Comparison of ENCODE assay signal across 15 mouse cellular contexts in the genomic region with DNA sequence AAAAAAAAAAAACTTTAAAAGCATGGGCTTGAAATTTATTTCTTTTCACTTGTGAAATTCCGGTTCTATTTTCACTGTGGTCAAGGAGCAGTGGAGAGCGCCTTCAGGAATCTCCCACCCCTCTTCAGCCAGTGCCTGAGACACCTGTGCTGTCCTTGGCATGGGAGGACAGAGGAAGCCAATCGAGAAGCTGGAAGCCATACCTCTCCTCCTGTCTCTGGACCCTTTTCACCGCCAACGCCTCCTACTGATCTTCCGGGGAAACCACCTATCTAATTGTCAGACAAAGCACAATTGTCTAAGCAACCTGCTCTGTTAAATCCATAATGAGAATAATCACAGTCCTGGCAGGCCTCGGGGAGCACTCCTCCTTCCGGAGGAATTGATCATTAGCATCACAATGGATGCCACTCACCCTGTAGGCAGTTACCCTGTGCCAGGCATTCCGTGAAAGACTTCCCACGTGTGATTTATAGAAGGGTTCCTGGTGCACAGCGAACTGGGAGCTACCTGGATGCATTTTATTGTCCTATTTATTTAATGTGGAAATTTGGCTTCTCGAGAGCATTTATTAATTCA.
A peak's percentile ranks its signal among the peaks of the same experiment; 100 is the strongest.
DNase-seq lines count a peak whose midpoint lies in the region; ATAC-seq and TF ChIP-seq lines count a peak whose summit lies in the region.
"Had no signal": no experiment of that assay in that cellular context is flagged by ENCODE, and none has a peak within 500 bp of the region (broad histone marks: within the 10 kb centered on the region; RNA-seq: fewer than 3 reads in every experiment).

No protein-coding gene starts in this region.

- intact Hi-C loops in gastrocnemius, adult 2 months (cut with DNase I), result no loop called here

- H3K36me3 ChIP-seq in neural tube, embryonic 11.5 days (ENCODE audit: control insufficient read depth, insufficient read depth, low read length), result no peaks in the 10 kb centered on the region
- H3K36me3 ChIP-seq in neural tube, embryonic 15.5 days, result no peaks in the 10 kb centered on the region
- no peaks in the 10 kb centered on the region for H3K36me3 ChIP-seq in forebrain, embryonic 12.5 days (replicated peaks)
- H3K36me3 ChIP-seq in hindbrain, embryonic 15.5 days, result no peaks in the 10 kb centered on the region
- H3K36me3 ChIP-seq: intestine, embryonic 15.5 days; liver, embryonic 12.5 days had no signal

- H3K4me1 ChIP-seq in neural tube, embryonic 11.5 days (ENCODE audit: control insufficient read depth, insufficient read depth, low read length), result 0 out of 2 replicates have a peak, but pooled peaks cover 3% of the 10 kb centered on the region
- H3K4me1 ChIP-seq in neural tube, embryonic 15.5 days, result 0 out of 2 replicates have a peak, but pooled peaks cover 7% of the 10 kb centered on the region
- H3K4me1 ChIP-seq in forebrain, embryonic 12.5 days, result peaks cover 13% of the 10 kb centered on the region
- 0 out of 2 replicates have a peak, but pooled peaks cover 7% of the 10 kb centered on the region for H3K4me1 ChIP-seq in hindbrain, embryonic 15.5 days (replicated peaks)
- H3K4me1 ChIP-seq: intestine, embryonic 15.5 days; liver, embryonic 12.5 days had no signal

- H3K4me3 ChIP-seq in neural tube, embryonic 11.5 days (ENCODE audit: low read depth, low read length), result no peak overlapping the region
- no peak overlapping the region for H3K4me3 ChIP-seq in neural tube, embryonic 15.5 days (replicated peaks)
- no peak overlapping the region for H3K4me3 ChIP-seq in forebrain, embryonic 12.5 days (replicated peaks)
- no peak overlapping the region for H3K4me3 ChIP-seq in hindbrain, embryonic 15.5 days
- H3K4me3 ChIP-seq in gastrocnemius, adult 2 months, result no peak overlapping the region
- H3K4me3 ChIP-seq: erythroblast, embryonic 14.5 days; intestine, embryonic 15.5 days; liver, embryonic 12.5 days; myocyte had no signal

- no peak overlapping the region for H3K27ac ChIP-seq in neural tube, embryonic 11.5 days (ENCODE audit: low read depth, low read length)
- H3K27ac ChIP-seq in neural tube, embryonic 15.5 days (replicated peaks), result no peak overlapping the region
- H3K27ac ChIP-seq in forebrain, embryonic 12.5 days, result no peak overlapping the region
- H3K27ac ChIP-seq in hindbrain, embryonic 15.5 days (replicated peaks), result no peak overlapping the region
- H3K27ac ChIP-seq in gastrocnemius, adult 2 months, result no peak overlapping the region
- H3K27ac ChIP-seq: intestine, embryonic 15.5 days; liver, embryonic 12.5 days had no signal

- ATAC-seq in neural tube, embryonic 11.5 days (ENCODE audit: insufficient read depth, low FRiP score, low TSS enrichment), result peak; percentile 82
- no peak for ATAC-seq in neural tube, embryonic 15.5 days (ENCODE audit: low FRiP score)
- ATAC-seq in forebrain, embryonic 12.5 days (ENCODE audit: low FRiP score), result peak; percentile 88
- 0 out of 2 replicates have a peak, but pooled peaks have one; percentile 45 for ATAC-seq in hindbrain, embryonic 15.5 days (ENCODE audit: low FRiP score, low read depth)
- ATAC-seq: intestine, embryonic 15.5 days; liver, embryonic 12.5 days had no signal

- no peak for TF ChIP-seq CTCF in gastrocnemius, adult 2 months (IDR thresholded peaks at IDR 0.05)

- 33% methylated on average over 12 of the region's 12 CpGs for WGBS in neural tube, embryonic 11.5 days
- WGBS in neural tube, embryonic 15.5 days, result 22% methylated on average over 12 of the region's 12 CpGs
- WGBS in forebrain, embryonic 12.5 days, result 22% methylated on average over 12 of the region's 12 CpGs
- WGBS in hindbrain, embryonic 15.5 days, result 14% methylated on average over 12 of the region's 12 CpGs

- no peak overlapping the region for H3K9ac ChIP-seq in neural tube, embryonic 11.5 days (ENCODE audit: low read length)
- H3K9ac ChIP-seq in neural tube, embryonic 15.5 days (replicated peaks), result no peak overlapping the region
- no peak overlapping the region for H3K9ac ChIP-seq in forebrain, embryonic 12.5 days
- no peak overlapping the region for H3K9ac ChIP-seq in hindbrain, embryonic 15.5 days
- H3K9ac ChIP-seq: intestine, embryonic 15.5 days; liver, embryonic 12.5 days had no signal

- no peak for DNase-seq in neural tube, embryonic 11.5 days (ENCODE audit: low spot score)
- DNase-seq in frontal cortex, postnatal 14 days (ENCODE audit: low spot score in 2 of 2), result no peak
- no peak for DNase-seq in kidney, postnatal 10 days
- no peak for DNase-seq in gastrocnemius, adult 2 months
- DNase-seq: cerebellum, adult 9-11 months; gastrocnemius, postnatal 14 days; kidney, postnatal 36 days; lung, postnatal 14 days had no signal

- H3K9me3 ChIP-seq in neural tube, embryonic 11.5 days (ENCODE audit: control insufficient read depth, low read length), result no peaks in the 10 kb centered on the region
- H3K9me3 ChIP-seq in neural tube, embryonic 15.5 days (replicated peaks), result no peaks in the 10 kb centered on the region
- no peaks in the 10 kb centered on the region for H3K9me3 ChIP-seq in forebrain, embryonic 12.5 days
- H3K9me3 ChIP-seq in hindbrain, embryonic 15.5 days, result no peaks in the 10 kb centered on the region
- H3K9me3 ChIP-seq: intestine, embryonic 15.5 days; liver, embryonic 12.5 days had no signal

- no peaks in the 10 kb centered on the region for H3K27me3 ChIP-seq in neural tube, embryonic 11.5 days (ENCODE audit: control insufficient read depth, insufficient read depth, low read length)
- H3K27me3 ChIP-seq in neural tube, embryonic 15.5 days (replicated peaks), result no peaks in the 10 kb centered on the region
- no peaks in the 10 kb centered on the region for H3K27me3 ChIP-seq in forebrain, embryonic 12.5 days
- H3K27me3 ChIP-seq in hindbrain, embryonic 15.5 days, result no peaks in the 10 kb centered on the region
- H3K27me3 ChIP-seq: intestine, embryonic 15.5 days; liver, embryonic 12.5 days had no signal

- no peak overlapping the region for H3K4me2 ChIP-seq in neural tube, embryonic 11.5 days (ENCODE audit: low read depth)
- no peak overlapping the region for H3K4me2 ChIP-seq in neural tube, embryonic 15.5 days
- H3K4me2 ChIP-seq in forebrain, embryonic 12.5 days, result no peak overlapping the region; the same call in 1 of the 2 replicates
- H3K4me2 ChIP-seq in hindbrain, embryonic 15.5 days, result no peak overlapping the region; the same call in 1 of the 2 replicates
- H3K4me2 ChIP-seq: intestine, embryonic 15.5 days; liver, embryonic 12.5 days had no signal
